Mouse (Mus musculus): Measurements from ENCODE around the gene Rnf187.

Gene Rnf187

GRCm38 (mm10) chr11:58903511-58904409, 35.0 kb downstream of the Rnf187 start, which contains the start of gene Zfp39:
Zfp39 (minus strand) TSS chr11:58904225.
- no peak for DNase-seq (ENCODE audit: extremely low read depth, low read depth, low spot score)

- no peak for DNase-seq (ENCODE audit: extremely low read depth, low read depth, low spot score)
Observed at GRCm38 (mm10) chr11:58901080-58901479, 37.6 kb downstream of the Rnf187 start.

GRCm38 (mm10) chr11:58897485-58897884, 41.2 kb downstream of the Rnf187 start:
- no peak for DNase-seq (ENCODE audit: extremely low read depth, low read depth, low spot score)

- no peak for DNase-seq (ENCODE audit: extremely low read depth, low read depth, low spot score)
Observed at GRCm38 (mm10) chr11:58894456-58894855, 44.3 kb downstream of the Rnf187 start.

- DNase-seq (ENCODE audit: extremely low read depth, low read depth, low spot score): no peak
Observed at GRCm38 (mm10) chr11:58890511-58890910, 48.2 kb downstream of the Rnf187 start.

- no peak for DNase-seq (ENCODE audit: extremely low read depth, low read depth, low spot score)
Observed at GRCm38 (mm10) chr11:58883756-58884155, 55.0 kb downstream of the Rnf187 start.

Data from fat pad, adult 2 months (tissue).